Mouse (Mus musculus): Measurements from ENCODE around the gene Pon1. TPM values are rescaled to one million over a fixed set of nuclear protein-coding genes. Genes with fewer than 3 reads are reported as not detected.

Gene Pon1
- total and polyA plus RNA-seq, 3 experiments: not detected

- H3K27ac ChIP-seq (ENCODE audit: control insufficient read depth, low read depth, low read length): no peak overlapping the region
- H3K79me2 ChIP-seq (ENCODE audit: control insufficient read depth, insufficient read depth, low read length, poor library complexity): no peaks in the 10 kb centered on the region
- no peaks in the 10 kb centered on the region for H3K9me3 ChIP-seq (replicated peaks; ENCODE audit: insufficient read depth, low read length)
- H3K4me1 ChIP-seq (ENCODE audit: control insufficient read depth in 1 of 2, insufficient read depth in 2 of 2, low read length in 2 of 2): no peaks in the 10 kb centered on the region
- H3K27me3 ChIP-seq (ENCODE audit: control insufficient read depth in 1 of 2, insufficient read depth in 2 of 2, low read length in 2 of 2): no peaks in the 10 kb centered on the region
- no peak overlapping the region for H3K4me3 ChIP-seq (ENCODE audit: control insufficient read depth in 1 of 2, insufficient read depth in 1 of 2, low read depth in 2 of 2, low read length in 2 of 2)
- no peak for DNase-seq (ENCODE audit: low read depth, low spot score)
- TF ChIP-seq JUND (IDR thresholded peaks at IDR 0.05; ENCODE audit: low read depth, low read length) (no peak), ZC3H11A (IDR thresholded peaks at IDR 0.05; ENCODE audit: low read depth, low read length) (no peak), KAT2A (conservative IDR thresholded peaks at IDR 0.05; ENCODE audit: low read depth, low read length) (no peak), MAX (IDR thresholded peaks at IDR 0.05; ENCODE audit: low read length) (no peak), ZKSCAN1 (IDR thresholded peaks at IDR 0.05; ENCODE audit: low read depth, low read length) (no peak), UBTF (IDR thresholded peaks at IDR 0.05; ENCODE audit: borderline replicate concordance, insufficient read depth, low read depth, low read length) (no peak)
- H3K36me3 ChIP-seq (ENCODE audit: control insufficient read depth in 1 of 2, insufficient read depth in 2 of 2, low read length in 2 of 2): no peaks in the 10 kb centered on the region
- no peak overlapping the region for H3K9ac ChIP-seq (ENCODE audit: control insufficient read depth, low read depth, low read length, poor library complexity, severe bottlenecking)
Observed at GRCm38 (mm10) chr6:5218190-5218589, 24.4 kb upstream of the Pon1 start.

- Histone ChIP-seq H3K27me3 (ENCODE audit: control insufficient read depth in 1 of 2, insufficient read depth in 2 of 2, low read length in 2 of 2) (peaks cover 0 to 4% of the 10 kb centered on the region in 2 experiments; a peak in 2 of 4 replicates), H3K36me3 (ENCODE audit: control insufficient read depth in 1 of 2, insufficient read depth in 2 of 2, low read length in 2 of 2) (no peaks in the 10 kb centered on the region), H3K27ac (ENCODE audit: control insufficient read depth, low read depth, low read length) (no peak overlapping the region), H3K4me3 (ENCODE audit: control insufficient read depth in 1 of 2, insufficient read depth in 1 of 2, low read depth in 2 of 2, low read length in 2 of 2) (no peak overlapping the region), H3K79me2 (ENCODE audit: control insufficient read depth, insufficient read depth, low read length, poor library complexity) (no peaks in the 10 kb centered on the region), H3K9me3 (replicated peaks; ENCODE audit: insufficient read depth, low read length) (no peaks in the 10 kb centered on the region), H3K9ac (ENCODE audit: control insufficient read depth, low read depth, low read length, poor library complexity, severe bottlenecking) (no peak overlapping the region), H3K4me1 (ENCODE audit: control insufficient read depth in 1 of 2, insufficient read depth in 2 of 2, low read length in 2 of 2) (no peaks in the 10 kb centered on the region)
- TF ChIP-seq UBTF (IDR thresholded peaks at IDR 0.05; ENCODE audit: borderline replicate concordance, insufficient read depth, low read depth, low read length) (no peak), ETS1 (IDR thresholded peaks at IDR 0.05; ENCODE audit: low read depth, low read length) (no peak), KAT2A (conservative IDR thresholded peaks at IDR 0.05; ENCODE audit: low read depth, low read length) (no peak), JUND (IDR thresholded peaks at IDR 0.05; ENCODE audit: low read depth, low read length) (no peak), MXI1 (IDR thresholded peaks at IDR 0.05; ENCODE audit: low read depth, low read length) (no peak), TBP (IDR thresholded peaks at IDR 0.05; ENCODE audit: low read depth, low read length) (no peak), SIN3A (IDR thresholded peaks at IDR 0.05; ENCODE audit: low read length) (no peak), POLR2AphosphoS2 (IDR thresholded peaks at IDR 0.05; ENCODE audit: low read length) (no peak), MAFK (IDR thresholded peaks at IDR 0.05; ENCODE audit: borderline replicate concordance, low read depth, low read length) (no peak), TAL1 (IDR thresholded peaks at IDR 0.05; ENCODE audit: low read length) (no peak), GATA1 (IDR thresholded peaks at IDR 0.05; ENCODE audit: low read depth, low read length) (no peak), USF2 (IDR thresholded peaks at IDR 0.05; ENCODE audit: borderline replicate concordance in 1 of 2, insufficient read depth in 1 of 2, low read depth in 1 of 2, low read length in 2 of 2) (no peak), EP300 (IDR thresholded peaks at IDR 0.05; ENCODE audit: low read depth in 1 of 2, low read length in 2 of 2) (no peak), MYB (IDR thresholded peaks at IDR 0.05; ENCODE audit: low read depth, low read length) (no peak), POLR2AphosphoS5 (IDR thresholded peaks at IDR 0.05; ENCODE audit: borderline replicate concordance, low read depth, low read length) (no peak), ELF1 (IDR thresholded peaks at IDR 0.05; ENCODE audit: low read depth, low read length) (no peak), ZC3H11A (IDR thresholded peaks at IDR 0.05; ENCODE audit: low read depth, low read length) (no peak)
- no peak for DNase-seq (ENCODE audit: low read depth, low spot score)
Observed at GRCm38 (mm10) chr6:5207817-5208216, 14.1 kb upstream of the Pon1 start.
